Mouse (Mus musculus) kidney, adult 9 months (tissue): ENCODE measurements around the gene Zbtb45.

ENCODE experiments used
- DNase-seq: peaks from one replicate; pipeline ENCODE4 v3.0.0; 2022

The Zbtb45 gene

DNA sequence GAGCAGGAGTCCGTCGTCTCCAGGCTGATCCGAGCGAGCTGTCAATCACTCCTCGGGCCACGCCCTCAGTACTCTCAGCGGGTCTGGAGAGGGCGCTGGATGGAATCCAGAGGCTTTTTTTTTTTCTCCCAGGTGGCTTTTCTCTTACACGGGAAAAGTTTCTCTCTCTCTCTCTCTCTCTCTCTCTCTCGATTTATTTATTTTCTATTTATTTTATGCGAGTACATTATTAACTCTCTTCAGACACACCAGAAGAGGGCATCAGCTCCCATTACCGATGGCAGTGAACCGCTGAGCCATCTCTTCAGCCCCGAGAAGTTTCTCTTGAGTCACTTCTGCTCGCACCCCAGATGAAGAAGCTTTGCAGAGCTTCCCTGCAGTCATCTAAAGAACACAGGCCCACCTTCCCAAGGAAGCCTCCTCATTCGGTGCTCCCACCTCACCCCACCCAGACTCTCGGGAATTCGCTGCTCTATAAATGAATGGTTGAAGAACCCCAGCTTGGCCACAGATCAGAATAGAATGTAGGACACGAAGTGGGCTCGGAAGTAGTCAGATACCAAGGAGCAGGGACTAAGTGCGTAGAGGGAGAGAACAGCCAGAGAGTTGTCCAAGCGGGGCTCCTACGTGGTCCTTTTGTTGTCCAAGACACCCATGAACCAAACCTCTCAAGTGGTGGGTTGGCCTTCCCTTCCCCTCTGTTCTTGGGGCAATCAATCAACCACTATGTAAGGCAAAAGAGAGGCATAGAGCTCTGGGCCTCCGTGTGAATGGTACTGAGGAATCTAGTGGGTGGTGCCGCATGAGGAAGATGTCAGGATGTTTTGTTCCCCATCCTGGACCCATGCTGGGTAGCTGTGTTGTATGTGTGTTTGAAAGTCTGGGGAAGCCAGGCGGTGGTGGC lies at the start of gene Zbtb45:
Zbtb45 (minus strand) TSS at position 30 of the 904 bp plus-strand sequence.
- DNase-seq = no peak

GRCm38 (mm10) chr7:13059536-13059935 lies 49.7 kb upstream of the Zbtb45 start:
- DNase-seq = no peak

- DNase-seq = no peak
Measured at GRCm38 (mm10) chr7:13056913-13057700, 47.3 kb upstream of the Zbtb45 start.

DNA sequence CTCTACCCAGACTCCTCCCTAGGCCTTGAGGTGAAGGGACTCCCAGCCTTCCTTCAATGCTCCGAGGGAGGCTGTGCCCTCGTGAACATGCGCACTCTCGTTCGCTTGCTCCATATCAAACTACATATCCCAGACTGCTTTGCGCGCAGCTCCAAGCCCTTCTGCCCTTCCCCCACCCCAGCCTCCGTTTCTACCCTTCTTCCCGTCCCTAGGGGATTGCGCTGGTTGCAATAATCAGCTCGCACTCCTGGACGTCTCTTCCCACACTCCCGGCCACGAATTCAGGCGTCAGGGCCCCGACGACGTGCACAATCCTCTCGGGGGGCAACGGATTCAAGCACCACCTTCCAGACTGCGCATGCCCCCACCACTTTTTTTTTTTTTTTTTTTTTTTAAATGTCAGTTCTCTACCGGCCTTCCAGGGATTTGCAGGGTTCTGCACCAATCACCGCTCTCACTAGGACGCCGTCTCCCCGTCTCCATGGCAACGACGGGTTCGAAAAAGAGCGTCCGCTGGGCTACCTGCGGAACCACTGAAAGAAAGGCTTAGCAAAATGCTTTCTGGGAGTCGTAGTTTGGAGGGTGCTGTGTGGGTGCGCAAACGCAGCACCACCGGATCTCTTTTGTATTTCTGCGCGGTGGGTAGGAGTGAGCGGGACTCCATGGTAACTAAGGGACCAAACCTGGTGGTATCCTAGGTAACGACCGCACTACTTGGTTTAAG lies 44.6 kb upstream of the Zbtb45 start, which contains the start of gene Mzf1:
Mzf1 (minus strand) TSS at position 478 of the 724 bp plus-strand sequence.
- peak; percentile 97 for DNase-seq

DNA sequence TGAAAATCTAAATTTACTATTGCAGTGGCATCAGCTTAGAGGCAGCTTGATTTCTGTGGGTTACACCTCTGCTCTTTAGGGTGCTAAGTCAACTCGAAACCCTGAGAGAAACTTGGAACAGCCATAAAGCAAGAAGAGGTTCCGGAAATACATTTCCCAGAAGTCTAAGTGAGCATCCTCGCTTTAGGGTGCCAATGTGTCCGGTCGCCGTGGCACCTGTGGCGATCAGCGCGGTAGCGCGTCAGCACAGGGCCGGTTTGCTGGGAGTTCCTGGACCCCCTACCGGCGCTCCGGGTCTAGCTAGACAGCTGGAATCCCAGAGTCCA lies 44.1 kb upstream of the Zbtb45 start:
- no peak for DNase-seq

GRCm38 (mm10) chr7:13053501-13053900 lies 43.7 kb upstream of the Zbtb45 start:
- no peak for DNase-seq

- DNase-seq = no peak
Measured at GRCm38 (mm10) chr7:13053001-13053400, 43.2 kb upstream of the Zbtb45 start.

GRCm38 (mm10) chr7:13046084-13046483 lies 36.2 kb upstream of the Zbtb45 start:
- peak; percentile 88 for DNase-seq

- no peak for DNase-seq
Measured at GRCm38 (mm10) chr7:13044254-13044625, 34.4 kb upstream of the Zbtb45 start.

- no peak for DNase-seq
Measured at GRCm38 (mm10) chr7:13043445-13044253, 33.8 kb upstream of the Zbtb45 start.

- DNase-seq = no peak
Measured at GRCm38 (mm10) chr7:13043120-13043444, 33.2 kb upstream of the Zbtb45 start.

DNA sequence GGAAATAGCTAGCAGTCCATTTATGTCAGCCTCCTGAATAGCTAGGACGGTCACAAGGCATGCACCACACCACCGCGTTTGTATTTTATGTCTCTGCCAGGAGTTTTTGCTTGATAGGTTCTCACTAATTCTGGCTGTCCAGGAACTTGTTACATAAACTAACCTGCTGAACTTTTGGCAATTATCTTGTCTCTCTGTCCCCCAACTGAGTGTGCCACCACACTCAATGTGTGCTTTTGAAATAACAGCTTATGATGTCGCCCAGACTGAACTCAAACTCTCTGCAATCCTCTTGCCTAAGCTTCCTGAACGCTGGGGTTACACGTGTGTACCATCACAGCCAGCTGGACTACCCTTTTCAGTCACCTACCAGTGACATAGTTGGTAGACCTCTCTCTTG lies 32.7 kb upstream of the Zbtb45 start:
- DNase-seq = no peak

DNA sequence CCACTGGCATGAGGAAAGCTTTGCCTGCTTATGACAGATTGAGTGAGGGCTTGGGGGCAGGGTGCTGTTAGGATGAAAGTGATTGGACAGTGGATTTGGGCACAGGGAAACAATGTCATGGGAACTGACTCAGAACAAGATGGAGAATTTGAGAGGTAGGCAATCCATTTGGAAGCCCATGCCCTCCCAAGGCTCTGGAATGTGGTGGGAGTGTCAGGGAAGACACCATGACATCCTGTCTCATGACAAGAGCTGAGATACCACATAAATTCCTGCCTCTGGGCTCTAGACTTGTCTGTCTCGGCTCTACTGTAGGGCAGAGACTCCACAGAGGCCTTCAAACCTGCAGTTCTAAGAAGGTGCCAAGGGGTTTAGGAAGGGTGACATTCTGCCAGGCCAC lies 31.4 kb upstream of the Zbtb45 start:
- DNase-seq = no peak

- DNase-seq = no peak
Measured at GRCm38 (mm10) chr7:13039181-13039580, 29.3 kb upstream of the Zbtb45 start.

DNA sequence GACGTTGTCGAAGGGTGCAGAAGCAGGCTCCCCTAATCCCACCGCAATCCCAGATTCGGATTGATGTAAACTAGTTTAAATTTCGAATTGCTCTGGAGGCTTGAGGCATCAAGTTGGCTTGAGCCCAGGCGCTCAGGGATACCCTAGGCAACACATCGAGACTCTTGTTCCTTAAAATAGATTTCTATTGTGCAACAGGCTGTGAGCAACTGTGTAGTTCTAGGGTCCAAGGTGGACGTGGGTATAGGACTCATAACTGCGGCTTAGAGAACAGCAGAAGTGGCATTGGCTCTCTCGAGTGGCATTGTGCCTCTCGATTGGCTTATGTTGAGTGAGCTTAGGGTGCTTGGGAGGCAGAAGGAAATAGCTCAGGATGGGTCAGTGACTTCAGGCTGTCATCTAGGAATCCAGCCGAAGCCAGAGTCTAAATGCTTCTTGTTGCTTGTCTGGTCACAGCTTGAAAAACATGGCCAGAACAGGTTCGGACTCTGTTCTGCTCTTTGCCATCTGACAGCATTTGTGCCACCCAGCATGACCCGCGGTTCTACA lies 28.9 kb upstream of the Zbtb45 start:
- peak; percentile 70 for DNase-seq

- peak; percentile 98 for DNase-seq
Measured at GRCm38 (mm10) chr7:13037901-13038555, 28.2 kb upstream of the Zbtb45 start, which contains the start of gene Ube2m. Gene Ube2m, minus strand, starts transcription at chr7:13038275.

- DNase-seq = no peak
Measured at GRCm38 (mm10) chr7:13037366-13037765, 27.5 kb upstream of the Zbtb45 start.

DNA sequence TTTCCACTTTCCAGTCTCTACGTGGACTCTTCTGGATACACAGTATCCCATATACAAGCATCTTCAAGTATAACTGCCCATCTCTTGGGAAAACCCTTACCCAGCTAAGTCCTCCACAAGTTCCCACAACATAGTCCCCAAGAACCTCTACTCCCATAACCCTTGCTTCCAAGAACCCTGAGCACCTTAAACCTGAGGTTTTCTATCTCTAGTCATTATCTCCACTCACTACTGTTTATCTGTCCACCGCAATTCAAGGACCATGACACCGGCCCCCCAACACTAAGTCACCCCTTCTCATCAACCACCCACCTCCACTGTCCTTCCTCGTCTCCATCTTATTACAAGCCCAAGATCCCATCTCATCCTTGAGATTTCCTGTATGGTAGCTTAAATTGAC lies 27.0 kb upstream of the Zbtb45 start:
- no peak for DNase-seq

GRCm38 (mm10) chr7:13035211-13035855 lies 25.5 kb upstream of the Zbtb45 start:
- DNase-seq = no peak

GRCm38 (mm10) chr7:13034148-13034977 lies 24.5 kb upstream of the Zbtb45 start, which contains the start of gene Chmp2a:
Gene Chmp2a, minus strand, starts transcription at chr7:13034807.
- peak; percentile 98 for DNase-seq
